Mouse (Mus musculus): ENCODE measurements around the gene Igsf6.
"Not testable (repeated sequence)": the region's sequence is repeated elsewhere in the genome, so short reads cannot be mapped to it uniquely, and the experiment has no call there.

Gene Igsf6

DNA sequence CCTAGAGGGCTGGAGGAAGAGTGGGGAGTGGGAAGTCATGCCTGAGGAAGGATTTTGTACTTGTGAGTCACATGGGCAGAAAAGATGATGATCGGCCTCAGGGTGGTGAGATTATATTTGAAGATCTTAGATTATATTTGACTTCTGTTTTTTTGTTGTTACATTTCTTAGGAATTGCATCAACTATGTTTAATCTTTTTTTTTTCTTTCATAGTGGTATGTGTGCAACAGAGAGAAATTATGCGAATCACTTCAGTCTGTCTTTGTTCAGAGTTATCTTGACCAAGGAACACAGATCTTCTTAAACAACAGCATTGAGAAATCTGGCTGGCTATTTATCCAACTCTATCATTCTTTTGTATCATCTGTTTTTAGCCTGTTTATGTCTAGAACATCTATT, 26.7 kb downstream of the Igsf6 start:
- no peak for DNase-seq

DNA sequence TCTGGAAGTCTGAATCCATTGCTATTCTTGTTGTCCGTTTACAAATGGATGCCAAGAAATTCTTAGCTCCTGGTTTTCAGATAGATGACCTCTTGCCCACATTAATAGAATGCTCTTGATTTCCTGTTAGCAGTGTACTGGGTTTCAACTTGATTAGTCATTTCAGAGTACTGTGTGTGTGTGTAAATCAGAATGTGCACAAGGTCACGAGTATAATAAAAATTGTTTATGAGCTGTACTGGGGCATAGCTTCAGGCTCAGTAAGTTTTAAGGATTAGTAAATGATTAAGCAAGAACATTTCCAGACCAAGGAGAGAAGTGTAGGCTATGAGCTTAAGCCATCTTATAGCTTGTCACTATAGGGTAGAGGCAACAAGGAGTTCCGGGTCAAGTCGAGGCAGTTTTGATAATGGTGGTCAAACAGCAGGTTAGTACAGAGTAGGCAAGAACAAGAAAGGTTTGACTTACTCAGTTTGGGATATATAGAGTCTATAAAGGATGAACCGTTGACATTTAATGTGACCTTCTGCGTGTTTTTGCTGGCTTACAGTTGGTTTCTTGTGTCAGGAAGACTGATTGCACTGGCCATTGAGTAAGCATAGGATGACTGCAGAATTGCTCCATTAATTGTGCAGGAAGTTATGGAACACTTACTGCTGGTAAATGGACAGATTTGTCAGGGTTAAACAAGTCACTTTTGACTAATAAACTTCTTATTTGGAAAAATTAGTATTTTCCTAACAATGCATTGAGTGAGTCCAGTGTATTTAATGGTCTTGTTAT, 28.5 kb downstream of the Igsf6 start:
- no peak for DNase-seq

DNA sequence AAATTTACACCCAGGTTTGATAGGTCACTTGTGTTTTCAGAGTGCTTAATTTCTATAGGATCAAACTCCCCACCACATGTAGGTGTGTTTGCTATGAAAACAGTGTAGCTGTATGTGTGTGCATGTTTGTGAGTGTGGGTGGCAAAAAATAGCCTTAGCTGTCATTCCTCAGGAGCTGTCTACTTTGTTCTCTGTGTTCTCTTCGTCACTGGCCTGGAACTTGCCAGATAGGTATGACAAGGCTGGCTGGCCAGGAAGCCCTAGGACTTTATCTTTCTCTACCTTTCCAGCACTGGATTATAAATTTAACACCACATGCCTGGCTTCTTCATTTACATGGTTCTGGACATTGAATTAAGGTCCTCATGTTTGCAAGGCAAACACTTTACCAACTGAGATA, 30.1 kb downstream of the Igsf6 start:
- DNase-seq: no peak

DNA sequence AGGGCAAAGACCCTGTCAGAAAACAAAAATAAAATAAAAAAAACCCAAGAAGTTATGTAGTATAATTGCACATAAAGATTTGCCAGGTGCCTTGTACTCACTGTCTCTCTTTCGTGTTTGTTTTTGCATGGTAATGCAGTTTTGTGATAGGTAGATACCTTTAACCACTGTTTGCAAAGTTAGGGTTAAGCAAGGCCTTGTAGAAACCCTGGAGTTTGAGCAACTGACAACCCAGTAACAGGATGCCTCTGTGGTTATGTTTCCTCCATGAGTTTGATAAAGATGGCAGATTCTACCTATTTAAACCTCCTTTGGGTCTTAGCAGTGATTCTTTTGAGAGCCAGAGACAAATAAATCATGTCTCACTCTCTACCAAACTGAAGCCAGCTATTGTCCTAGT, 30.9 kb downstream of the Igsf6 start:
- no peak for DNase-seq

DNA sequence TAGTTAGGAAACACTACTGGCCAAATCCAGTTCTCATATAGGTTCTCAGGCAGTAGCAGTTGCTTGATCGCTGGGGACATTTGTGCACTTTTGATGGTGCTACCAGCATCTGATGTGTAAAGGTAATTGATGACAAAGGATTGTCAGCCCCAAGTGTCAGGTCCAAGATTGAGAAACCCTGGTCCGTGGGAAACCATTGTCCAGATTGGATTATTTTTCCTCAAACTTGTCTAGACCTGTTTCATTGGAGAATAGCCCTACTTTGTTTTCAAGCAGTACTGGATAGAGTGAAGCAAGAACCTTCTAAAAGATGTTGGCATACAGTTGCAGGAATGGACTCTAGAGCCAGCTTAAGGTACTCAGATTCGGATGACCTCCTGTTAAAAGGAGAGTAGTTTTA, 31.4 kb downstream of the Igsf6 start:
- no peak for DNase-seq

DNA sequence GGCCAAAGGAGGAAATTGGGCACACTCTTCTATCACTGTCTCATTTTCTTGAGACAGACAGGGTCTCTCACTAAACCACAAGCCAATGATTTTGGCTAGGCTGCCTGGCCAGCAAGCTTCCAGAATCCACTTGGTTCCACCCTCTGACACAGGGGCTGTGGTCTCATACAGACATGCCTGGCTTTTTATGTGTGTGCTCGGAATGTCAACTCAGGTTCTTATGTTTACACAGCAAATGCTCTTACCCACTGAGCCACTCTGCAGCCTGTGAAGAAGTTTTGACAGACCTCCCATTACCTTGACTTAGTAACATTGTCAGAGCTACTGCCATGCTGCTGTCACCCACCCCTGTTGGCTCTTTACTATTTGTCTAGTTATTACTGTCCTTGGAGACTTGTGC, 32.4 kb downstream of the Igsf6 start:
- DNase-seq: no peak

DNA sequence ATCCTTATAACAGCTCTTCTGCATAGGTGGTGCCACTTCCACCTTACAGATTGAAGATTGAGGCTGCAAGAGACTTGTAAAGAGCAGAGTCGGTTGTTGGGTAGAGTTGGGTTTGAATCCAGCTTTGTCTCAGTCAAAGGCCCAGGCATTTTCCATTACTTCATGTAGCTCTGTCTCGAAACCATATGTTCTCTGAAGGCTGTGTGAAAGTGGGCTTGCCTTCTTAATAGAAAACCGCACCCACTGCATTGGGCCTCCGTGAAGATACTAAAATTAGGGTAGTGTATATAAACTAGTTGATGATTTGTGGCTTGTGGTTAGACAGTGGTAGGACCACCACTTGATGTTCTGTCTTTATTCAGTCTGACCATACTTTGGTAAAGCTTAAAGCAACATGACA, 33.8 kb downstream of the Igsf6 start:
- no peak for DNase-seq

DNA sequence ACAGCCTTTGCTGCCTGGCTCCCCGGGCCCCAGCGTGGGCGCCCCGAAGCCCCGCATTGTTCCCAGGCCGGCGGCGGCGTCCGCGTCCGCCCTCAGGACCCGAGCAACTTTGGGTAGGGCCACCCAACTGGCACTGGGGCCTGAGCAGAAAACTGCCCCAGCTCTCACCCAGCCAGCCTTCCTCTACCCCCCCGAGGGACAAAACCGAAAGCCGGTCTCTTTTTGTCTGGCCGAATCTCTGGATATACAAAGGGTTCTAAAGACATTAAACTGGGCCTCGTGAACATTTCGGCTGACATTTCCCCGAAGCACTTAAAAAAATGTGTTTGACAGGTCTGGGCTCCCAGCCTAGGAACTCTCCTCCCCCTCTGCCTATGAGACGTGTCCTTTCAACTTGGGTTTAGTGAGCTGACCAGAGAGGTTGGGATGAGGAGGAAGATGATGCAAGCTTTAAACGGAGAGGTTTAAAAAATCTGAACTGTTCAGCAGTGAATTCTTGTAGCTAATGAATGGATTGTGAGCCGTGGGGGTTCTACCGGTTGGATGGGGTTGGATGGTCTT, 39.1 kb downstream of the Igsf6 start:
- DNase-seq: peak; percentile 27

DNA sequence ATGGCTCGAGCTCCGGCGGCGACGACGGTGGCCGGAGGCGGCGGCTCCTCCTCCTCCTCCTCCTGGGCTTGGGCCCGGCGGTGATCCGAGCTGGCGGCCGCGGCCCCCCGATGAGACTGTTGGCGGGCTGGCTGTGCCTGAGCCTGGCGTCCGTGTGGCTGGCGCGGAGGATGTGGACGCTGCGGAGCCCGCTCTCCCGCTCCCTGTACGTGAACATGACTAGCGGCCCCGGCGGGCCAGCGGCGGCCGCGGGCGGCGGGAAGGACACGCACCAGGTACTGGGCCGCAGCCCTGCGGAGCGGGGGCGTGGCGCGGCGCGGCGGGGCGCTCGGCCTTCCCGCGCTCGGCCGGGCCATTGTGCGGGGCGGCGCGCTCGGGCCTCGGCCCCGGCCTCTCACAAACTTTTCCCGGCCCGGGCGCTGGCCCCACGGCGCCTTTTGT, 39.7 kb downstream of the Igsf6 start:
- peak; percentile 78 for DNase-seq

DNA sequence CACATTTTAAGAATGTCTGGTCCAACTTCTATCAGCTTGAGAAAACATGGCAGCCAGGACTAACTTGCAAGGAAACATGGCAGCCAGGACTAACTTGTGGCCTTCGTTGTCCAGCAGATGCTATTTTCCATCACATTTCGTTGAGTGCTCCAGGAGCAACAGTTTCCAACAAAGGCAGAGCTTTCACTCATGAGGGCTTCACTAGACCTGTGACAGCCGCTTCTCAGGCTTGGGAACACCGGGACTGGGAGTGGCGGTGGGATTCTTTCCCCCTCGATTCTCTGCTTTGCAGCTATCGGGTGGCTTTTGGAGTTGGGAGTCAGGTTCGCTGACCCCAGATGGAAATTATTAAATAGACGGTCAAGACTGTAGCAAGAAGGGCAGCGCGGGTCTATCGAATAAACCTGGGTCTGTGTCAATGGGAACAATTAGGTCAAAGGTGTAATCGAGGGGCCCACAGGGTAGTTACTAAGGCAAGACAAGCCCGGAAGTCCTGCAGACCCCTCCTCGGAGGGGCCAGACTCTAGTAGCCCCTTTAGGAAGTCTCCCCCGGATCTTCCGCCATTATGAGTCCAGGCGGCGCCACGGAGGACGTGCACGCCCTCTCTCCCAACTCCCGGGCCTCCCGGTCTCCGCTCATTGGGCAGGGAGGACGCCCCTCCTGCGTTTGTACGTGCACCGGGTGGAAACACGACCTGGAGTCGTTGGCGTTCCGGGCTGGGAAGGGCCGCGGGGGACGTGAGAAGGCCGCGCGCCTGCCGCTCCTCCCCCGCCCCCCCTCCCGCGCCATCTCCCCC, 40.3 kb downstream of the Igsf6 start, which contains the start of gene Mettl9:
Mettl9 (plus strand) TSS at position 590 of the 797 bp plus-strand sequence.
- peak; percentile 93 for DNase-seq

DNA sequence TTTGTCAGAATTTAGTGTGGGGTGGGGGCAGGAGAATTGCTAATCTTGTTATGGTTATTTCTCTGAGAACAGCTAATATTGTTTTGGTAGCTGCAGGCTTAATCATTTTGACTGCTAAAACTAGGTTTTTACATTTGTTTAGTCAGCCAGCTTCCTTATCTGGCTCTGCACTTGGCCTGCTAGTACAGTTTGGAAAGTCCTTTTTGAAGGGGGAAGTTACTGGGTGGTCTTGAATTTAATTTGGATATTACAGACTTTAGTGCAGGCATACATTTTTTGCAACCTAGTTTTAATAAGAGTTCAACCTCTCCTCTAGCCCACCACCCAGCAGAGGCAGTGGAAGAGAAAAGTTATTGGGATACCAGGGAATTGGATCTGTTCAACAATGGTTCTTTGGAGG, 44.4 kb downstream of the Igsf6 start:
- DNase-seq: not testable (repeated sequence)

DNA sequence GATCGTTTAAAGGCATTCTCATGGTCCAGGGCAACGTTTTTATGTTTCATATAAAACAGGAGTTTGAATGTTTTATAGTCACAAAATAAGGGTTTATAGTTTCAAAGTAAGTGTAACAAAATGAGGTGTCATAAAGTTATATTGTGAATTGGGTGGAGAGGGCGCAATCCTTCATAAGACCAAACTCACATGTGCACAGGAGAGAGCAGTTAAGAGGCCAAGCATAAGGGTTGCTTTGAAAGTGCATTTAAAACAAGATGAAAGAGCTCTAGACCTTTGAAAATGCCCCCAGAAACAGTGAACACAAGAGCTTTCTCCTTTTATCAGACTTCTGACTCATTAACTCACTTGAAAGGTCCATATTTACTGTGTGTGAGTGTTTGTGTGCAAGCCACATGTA, 48.1 kb downstream of the Igsf6 start:
- DNase-seq: no peak

DNA sequence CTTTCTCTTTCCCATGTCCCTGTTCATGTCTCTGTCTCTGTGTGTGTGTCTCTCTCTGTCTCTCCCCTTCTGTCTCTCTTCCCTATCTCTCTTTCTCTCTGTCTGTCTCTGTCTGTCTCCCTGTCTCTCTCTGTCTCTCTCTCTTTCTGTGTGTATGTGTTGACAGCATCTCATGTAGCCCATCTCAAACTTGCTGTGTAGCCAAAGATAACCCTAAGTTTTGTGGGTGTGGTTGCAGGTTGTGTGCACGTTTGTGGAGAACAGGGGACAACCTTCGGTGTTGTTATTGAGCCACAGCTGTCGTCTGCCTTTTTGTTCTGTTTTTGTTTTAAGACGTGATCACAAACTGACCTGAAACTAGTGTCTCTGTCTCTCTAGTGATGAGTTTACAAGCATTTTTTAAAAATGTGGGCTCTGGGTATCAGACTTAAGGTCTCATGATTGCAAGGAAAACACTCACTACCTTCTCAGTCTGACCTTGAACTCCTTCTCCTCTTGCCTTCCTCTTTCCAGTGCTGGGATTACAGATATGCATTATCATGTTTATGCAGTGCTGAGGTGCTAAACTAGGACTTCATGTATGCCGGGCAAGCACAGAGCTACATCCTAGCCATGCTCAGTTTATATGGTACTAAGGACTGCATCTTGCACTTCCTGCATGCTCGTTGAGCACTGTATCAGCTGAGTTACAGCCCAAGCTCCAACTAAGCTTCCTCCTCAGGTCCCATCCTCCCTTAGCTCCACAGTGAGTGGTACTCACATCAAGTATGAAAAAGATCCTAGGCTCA, 49.0 kb downstream of the Igsf6 start:
- DNase-seq: no peak

DNA sequence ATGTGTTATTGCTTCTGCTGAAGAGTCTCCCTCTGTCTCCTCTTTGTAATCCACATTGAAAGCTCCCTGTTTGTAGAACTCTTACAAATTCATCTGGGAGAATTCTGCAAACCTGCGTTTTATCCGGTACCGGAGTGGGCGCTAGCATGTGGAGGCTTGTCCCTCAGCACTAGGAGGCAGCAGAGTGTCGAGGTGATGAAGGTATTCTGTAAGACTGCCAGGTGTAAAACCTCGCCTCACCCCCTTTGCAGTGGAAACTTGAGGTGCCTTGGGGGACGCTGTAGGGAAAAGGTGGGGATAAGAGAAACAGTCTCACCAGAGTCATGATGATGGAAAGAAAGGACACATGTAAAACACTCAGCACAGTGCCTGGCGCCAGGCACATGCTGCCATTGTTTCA, 54.1 kb downstream of the Igsf6 start:
- DNase-seq: no peak

DNA sequence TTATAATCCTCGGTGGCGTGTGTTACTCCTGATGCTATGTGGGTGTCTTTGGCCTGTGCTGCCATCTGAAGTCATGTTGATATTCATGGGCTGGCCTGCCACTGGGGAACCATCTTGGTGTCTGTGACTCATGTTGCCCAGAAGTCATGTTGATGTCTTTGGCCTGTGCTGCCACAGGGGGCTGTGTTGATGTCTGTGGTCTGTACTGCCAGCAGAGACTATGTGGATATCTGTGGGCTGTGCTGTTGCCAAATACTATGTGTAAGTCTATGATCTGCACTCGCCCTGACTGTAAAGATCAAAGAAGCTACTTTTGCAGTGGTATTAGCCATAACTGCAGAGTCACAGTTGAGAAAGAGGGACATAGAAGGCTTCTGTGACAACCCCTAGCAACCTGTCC, 55.6 kb downstream of the Igsf6 start:
- DNase-seq: no peak

DNA sequence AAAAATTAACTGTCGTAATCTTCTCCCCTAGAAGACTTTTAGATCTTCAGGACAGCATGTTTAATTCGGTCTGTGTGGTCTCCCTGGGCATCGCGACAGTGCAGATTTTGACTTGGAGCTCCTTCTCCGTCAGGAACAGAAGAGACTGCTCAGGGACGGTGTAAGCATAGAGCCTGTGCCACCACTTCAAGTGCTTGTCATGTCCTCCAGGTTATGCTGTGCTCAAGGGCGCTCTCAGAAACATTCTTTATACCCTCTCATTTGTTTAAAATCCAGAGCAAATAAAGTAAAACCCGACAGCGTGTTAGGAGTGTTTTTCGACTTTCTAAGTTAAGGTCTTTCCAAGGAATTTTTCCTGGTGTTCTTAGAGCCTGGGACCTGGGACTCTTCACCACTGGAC, 59.9 kb downstream of the Igsf6 start:
- no peak for DNase-seq

Data from cerebellum, adult 8-10 months (tissue).